In genomic region chr11:68585890-68586289, GRCm38 (mm10) we compare ENCODE assay signal across 12 mouse cellular contexts. TPM values are rescaled to one million over a fixed set of nuclear protein-coding genes. Genes with fewer than 3 reads are reported as not detected.
A peak's percentile ranks its signal among the peaks of the same experiment; 100 is the strongest.
DNase-seq lines count a peak whose midpoint lies in the region; ATAC-seq lines count a peak whose summit lies in the region.
"Had no signal": no experiment of that assay in that cellular context is flagged by ENCODE, and none has a peak within 500 bp of the region (broad histone marks: within the 10 kb centered on the region; RNA-seq: fewer than 3 reads in every experiment).

No protein-coding gene starts in this region.

- no peak overlapping the region for H3K9ac ChIP-seq in heart, embryonic 14.5 days (ENCODE audit: low read length)

- H3K4me2 ChIP-seq in heart, embryonic 14.5 days (ENCODE audit: low read length) = no peak overlapping the region

- DNase-seq in heart, adult 8-10 months (ENCODE audit: low spot score) = no peak
- DNase-seq in thymus, postnatal 0 days (ENCODE audit: low spot score) = peak; percentile 14
- DNase-seq in thymus, postnatal 10 days (ENCODE audit: low spot score in 2 of 2) = no peak
- peak; percentile 40 to 47 for DNase-seq in heart, postnatal 10 days
- peak; percentile 53 for DNase-seq in thymus, postnatal 4 days
- no peak for DNase-seq in ovary, adult 18-20 months (ENCODE audit: low spot score)
- no peak for DNase-seq in layer of hippocampus, postnatal 10 days (ENCODE audit: low spot score in 2 of 2)
- DNase-seq: cerebellum, adult 9-11 months had no signal

- H3K27ac ChIP-seq in heart, embryonic 14.5 days (replicated peaks in 1 of 2; ENCODE audit: control insufficient read depth in 1 of 2, insufficient read depth in 1 of 2, low read depth in 2 of 2, low read length in 2 of 2) = no peak overlapping the region

- H3K27me3 ChIP-seq in heart, embryonic 14.5 days (ENCODE audit: control insufficient read depth, insufficient read depth, low read length) = no peaks in the 10 kb centered on the region

- H3K9me3 ChIP-seq in heart, embryonic 14.5 days (ENCODE audit: control insufficient read depth, low read length) = no peaks in the 10 kb centered on the region
- H3K9me3 ChIP-seq: G1E had no signal

- H3K4me1 ChIP-seq in heart, embryonic 14.5 days (ENCODE audit: control insufficient read depth in 2 of 2, insufficient read depth in 2 of 2, low read length in 2 of 2) = peaks cover 8 to 10% of the 10 kb centered on the region in 2 experiments

- intact Hi-C loops in heart, postnatal 10 days (cut with DNase I) = loop anchor here (2.0 to 10.0 kb wide), 3 partner anchors 109 to 221 kb away; partner anchors contain the start of gene Myh10

- 0 out of 2 replicates have a peak, but pooled peaks have one; percentile 49 for ATAC-seq in heart, embryonic 14.5 days (ENCODE audit: insufficient number of reproducible peaks, insufficient read depth, low FRiP score, low read depth)

- WGBS in heart, embryonic 14.5 days = 11% methylated on average over 3 of the region's 3 CpGs

- H3K4me3 ChIP-seq in heart, embryonic 14.5 days (ENCODE audit: control insufficient read depth in 1 of 2, insufficient read depth in 1 of 2, low read depth in 1 of 2, low read length in 2 of 2) = no peak overlapping the region

- H3K36me3 ChIP-seq in heart, embryonic 14.5 days (ENCODE audit: control insufficient read depth, insufficient read depth, low read length) = no peaks in the 10 kb centered on the region
- H3K36me3 ChIP-seq: G1E had no signal

RNA-seq across cellular contexts. Expression of gene Ccdc42, which starts 0.9 kb away (rescaled TPM):
- polyA plus RNA-seq in heart, embryonic 14.5 days (2014; fragmentation: Nextera tagmentation; extraction: Ambion mirVana) = 1.3 and 2.2 TPM in 2 replicates
- not detected for total RNA-seq in heart, adult 8-10 months (2022)
- polyA plus RNA-seq in thymus, postnatal 0 days (2015; fragmentation: Nextera tagmentation; extraction: Ambion mirVana) = 0.21 and 0.45 TPM in 2 replicates
- under 1 TPM; 0.24 to 0.47 TPM for total RNA-seq in heart, postnatal 10 days (2021)
- total RNA-seq in layer of hippocampus, postnatal 10 days (2021) = under 1 TPM; 0.49 to 0.87 TPM
- total RNA-seq: G1E; gastrocnemius, adult 8-10 months; megakaryocyte, adult 5-6 weeks had no signal
- polyA plus RNA-seq: G1E had no signal

RNA-seq across cellular contexts. Expression of gene Mfsd6l, which starts 29.9 kb away (rescaled TPM):
- 0.12 TPM in 1 of 2 replicates, not detected in the other for polyA plus RNA-seq in heart, embryonic 14.5 days (2014; fragmentation: Nextera tagmentation; extraction: Ambion mirVana)
- total RNA-seq in heart, adult 8-10 months (2022) = under 1 TPM in 3 of 4 experiments, not detected in 1; 0.11 to 0.25 (median 0.16) TPM
- polyA plus RNA-seq in thymus, postnatal 0 days (2015; fragmentation: Nextera tagmentation; extraction: Ambion mirVana) = 0.26 and 0.27 TPM in 2 replicates
- under 1 TPM; 0.27 to 0.31 TPM for total RNA-seq in heart, postnatal 10 days (2021)
- total RNA-seq in layer of hippocampus, postnatal 10 days (2021) = under 1 TPM; 0.16 to 0.23 TPM
- total RNA-seq: gastrocnemius, adult 8-10 months had no signal
- polyA plus RNA-seq: G1E had no signal

Comparison
In these comparisons a context has a peak if more than half of its experiments do, and no peak if none do; other contexts are left out.
1. DNase-seq: peak in thymus, postnatal 0 days (single experiment), heart, postnatal 10 days (2 of 2) and thymus, postnatal 4 days (single experiment); none in heart, adult 8-10 months (single experiment), thymus, postnatal 10 days (0 of 2), ovary, adult 18-20 months (single experiment) and layer of hippocampus, postnatal 10 days (0 of 2).